Mouse (Mus musculus): ENCODE results near the gene Isx. TPM values are rescaled to one million over a fixed set of nuclear protein-coding genes. Genes with fewer than 3 reads are reported as not detected.

Isx gene
- polyA plus RNA-seq, 1 experiment from 2014 or later = 76.3 TPM

Other genes with a start within 250 kb of the Isx start
- gene Hmgxb4, start 120.2 kb downstream of the Isx start, polyA plus RNA-seq (2015; fragmentation: Nextera tagmentation; extraction: Ambion mirVana) = 28.9 and 29.7 TPM in 2 replicates
- gene Tom1, start 160.5 kb downstream of the Isx start, polyA plus RNA-seq (2015; fragmentation: Nextera tagmentation; extraction: Ambion mirVana) = 32.6 and 33.5 TPM in 2 replicates
- gene Hmox1, start 220.4 kb downstream of the Isx start, polyA plus RNA-seq (2015; fragmentation: Nextera tagmentation; extraction: Ambion mirVana) = 17.8 and 18.6 TPM in 2 replicates
- 128 and 132 TPM in 2 replicates for gene Mcm5, start 236.4 kb downstream of the Isx start, polyA plus RNA-seq (2015; fragmentation: Nextera tagmentation; extraction: Ambion mirVana)

All from intestine, embryonic 15.5 days (tissue).